Mouse (Mus musculus) heart, embryonic 11.5 days (tissue): ENCODE results near the gene Acbd4. TPM values are rescaled to one million over a fixed set of nuclear protein-coding genes. Genes with fewer than 3 reads are reported as not detected.

Experiments used
- ATAC-seq: fragments of 200-750 bp; cut with Nextera tagmentation; replicated peaks from 2 replicates; pipeline ENCODE4 v1.8.0; 2017; ENCODE audit warnings: moderate library complexity; ENCODE audit not compliant: insufficient number of reproducible peaks, low FRiP score, low TSS enrichment
- H3K27ac ChIP-seq: fragments of 300-500 bp; sonication (generic); 2 replicates; pipeline ENCODE4 v1.5.1; 2014; ENCODE audit warnings: mild to moderate bottlenecking, low read depth, low read length
- H3K27me3 ChIP-seq: fragments of 300-500 bp; sonication (generic); 2 replicates; pipeline ENCODE4 v1.6.1; 2014; ENCODE audit warnings: mild to moderate bottlenecking, low read length, mixed read lengths; ENCODE audit not compliant: control insufficient read depth, insufficient read depth
- H3K36me3 ChIP-seq: fragments of 300-500 bp; sonication (generic); 2 replicates; pipeline ENCODE4 v1.6.1; 2014; ENCODE audit warnings: mild to moderate bottlenecking, low read length, moderate library complexity, mixed read lengths; ENCODE audit not compliant: control insufficient read depth, insufficient read depth
- H3K4me1 ChIP-seq: fragments of 300-500 bp; sonication (generic); 2 replicates; pipeline ENCODE4 v1.6.1; 2014; ENCODE audit warnings: low read length; ENCODE audit not compliant: control insufficient read depth, insufficient read depth
- H3K4me2 ChIP-seq: fragments of 300-500 bp; sonication (generic); 2 replicates; pipeline ENCODE4 v1.6.1; 2014; ENCODE audit warnings: mild to moderate bottlenecking, moderate library complexity
- H3K4me3 ChIP-seq: fragments of 300-500 bp; sonication (generic); 2 replicates; pipeline ENCODE4 v1.5.1; 2014; ENCODE audit warnings: low read depth, low read length
- H3K9ac ChIP-seq: fragments of 300-500 bp; sonication (generic); 2 replicates; pipeline ENCODE4 v1.6.1; 2014; ENCODE audit warnings: mild to moderate bottlenecking, low read depth, low read length, moderate library complexity
- H3K9me3 ChIP-seq: fragments of 300-500 bp; sonication (generic); replicated peaks from 2 replicates; pipeline ENCODE4 v1.6.1; 2016; ENCODE audit warnings: low read length; ENCODE audit not compliant: control insufficient read depth
- WGBS: fragments of 180-500 bp; shearing (Covaris S2); extraction: QIAGEN DNeasy Blood & Tissue Kit; methylation state at CpG from one replicate; pipeline ENCODE4 v1.1.7; 2014; ENCODE audit not compliant: insufficient replicate concordance; 5-methylcytosine and 5-hydroxymethylcytosine counted together
- polyA plus RNA-seq: library from polyadenylated mRNA; unstranded; fragments of >200 nt; fragmentation: Nextera tagmentation; extraction: Ambion mirVana; gene quantifications from 2 replicates; pipeline ENCODE4 v1.2.1, GENCODE M21; 2014

Acbd4 gene
- polyA plus RNA-seq, 1 experiment from 2014 or later, result 11.2 TPM

- H3K9ac ChIP-seq, result no peak overlapping the region
- ATAC-seq, result no peak
- H3K4me3 ChIP-seq, result no peak overlapping the region
These were observed 17.4 kb downstream of the Acbd4 start for GRCm38 (mm10) chr11:103118866-103119265.

DNA sequence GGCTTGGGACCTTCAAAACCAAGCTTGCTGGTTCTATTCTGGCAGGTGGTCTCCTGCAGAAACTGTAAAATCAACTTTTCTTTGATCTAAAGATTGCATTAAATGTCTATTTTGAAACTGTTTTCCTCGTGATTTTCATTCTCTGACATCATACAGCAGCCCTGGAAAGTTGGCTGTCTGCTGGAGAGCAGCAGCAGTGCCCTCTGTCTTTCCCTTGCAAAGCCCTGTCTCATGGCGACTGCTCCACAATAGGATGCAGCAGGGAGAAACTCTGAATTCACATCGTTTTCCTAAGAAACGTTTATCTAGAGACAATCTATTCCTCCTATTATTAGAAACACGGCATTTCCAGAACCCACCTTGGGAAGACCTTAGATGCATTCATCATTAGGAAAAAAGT lies 18.1 kb downstream of the Acbd4 start:
- ATAC-seq, result no peak
- no peak overlapping the region for H3K27ac ChIP-seq
- no peak overlapping the region for H3K9ac ChIP-seq
- no peak overlapping the region for H3K4me3 ChIP-seq
- whole genome bisulfite sequencing, result 52% methylated on average over 5 of the region's 5 CpGs
- H3K4me2 ChIP-seq, result no peak overlapping the region
- no peaks in the 10 kb centered on the region for H3K36me3 ChIP-seq
- H3K27me3 ChIP-seq, result no peaks in the 10 kb centered on the region
- peaks cover 1% of the 10 kb centered on the region; the same call in 1 of the 2 replicates for H3K4me1 ChIP-seq
- no peaks in the 10 kb centered on the region for H3K9me3 ChIP-seq

More at GRCm38 (mm10) chr11:103118866-103119265, 17.4 kb downstream of the Acbd4 start:
- Histone ChIP-seq H3K4me2 (peak overlapping the region; percentile 77; the same call in 1 of the 2 replicates), H3K27ac (no peak overlapping the region), H3K36me3 (no peaks in the 10 kb centered on the region), H3K27me3 (no peaks in the 10 kb centered on the region), H3K9me3 (no peaks in the 10 kb centered on the region), H3K4me1 (peaks cover 4% of the 10 kb centered on the region; the same call in 1 of the 2 replicates)
- 91% methylated on average over 2 of the region's 2 CpGs for WGBS

GRCm38 (mm10) chr11:103120315-103120714 lies 18.8 kb downstream of the Acbd4 start:
- Histone ChIP-seq H3K27ac (no peak overlapping the region), H3K9ac (no peak overlapping the region), H3K36me3 (no peaks in the 10 kb centered on the region), H3K4me2 (no peak overlapping the region), H3K4me3 (no peak overlapping the region), H3K9me3 (no peaks in the 10 kb centered on the region), H3K4me1 (no peaks in the 10 kb centered on the region; the same call in 1 of the 2 replicates), H3K27me3 (no peaks in the 10 kb centered on the region)
- 55% methylated on average over 5 of the region's 5 CpGs for WGBS
- no peak for ATAC-seq

GRCm38 (mm10) chr11:103131701-103132575 lies 30.5 kb downstream of the Acbd4 start, which contains the start of gene Hexim2:
Hexim2 (plus strand) TSS chr11:103132429.
- peak within 1 kb of the TSS; percentile 83 for H3K4me3 ChIP-seq
- H3K9me3 ChIP-seq, result no peaks in the 10 kb centered on the region
- peak within 1 kb of the TSS; percentile 98 for H3K27ac ChIP-seq
- H3K9ac ChIP-seq, result peak within 1 kb of the TSS; percentile 100
- peak; percentile 37 for ATAC-seq
- WGBS, result under 1% methylated on average over 39 of the region's 39 CpGs
- peaks cover 19% of the 10 kb centered on the region for H3K4me1 ChIP-seq
- peak within 1 kb of the TSS; percentile 80 for H3K4me2 ChIP-seq
- no peaks in the 10 kb centered on the region for H3K36me3 ChIP-seq
- H3K27me3 ChIP-seq, result no peaks in the 10 kb centered on the region

- Histone ChIP-seq H3K4me2 (peak overlapping the region; percentile 80), H3K36me3 (no peaks in the 10 kb centered on the region), H3K4me1 (peaks cover 19% of the 10 kb centered on the region), H3K9ac (peak overlapping the region; percentile 100), H3K9me3 (no peaks in the 10 kb centered on the region), H3K27me3 (no peaks in the 10 kb centered on the region), H3K27ac (peak overlapping the region; percentile 98), H3K4me3 (peak overlapping the region; percentile 83)
- peak; percentile 90 for ATAC-seq
- under 1% methylated on average over 52 of the region's 58 CpGs for WGBS
These were observed 31.3 kb downstream of the Acbd4 start for GRCm38 (mm10) chr11:103132576-103133455.

DNA sequence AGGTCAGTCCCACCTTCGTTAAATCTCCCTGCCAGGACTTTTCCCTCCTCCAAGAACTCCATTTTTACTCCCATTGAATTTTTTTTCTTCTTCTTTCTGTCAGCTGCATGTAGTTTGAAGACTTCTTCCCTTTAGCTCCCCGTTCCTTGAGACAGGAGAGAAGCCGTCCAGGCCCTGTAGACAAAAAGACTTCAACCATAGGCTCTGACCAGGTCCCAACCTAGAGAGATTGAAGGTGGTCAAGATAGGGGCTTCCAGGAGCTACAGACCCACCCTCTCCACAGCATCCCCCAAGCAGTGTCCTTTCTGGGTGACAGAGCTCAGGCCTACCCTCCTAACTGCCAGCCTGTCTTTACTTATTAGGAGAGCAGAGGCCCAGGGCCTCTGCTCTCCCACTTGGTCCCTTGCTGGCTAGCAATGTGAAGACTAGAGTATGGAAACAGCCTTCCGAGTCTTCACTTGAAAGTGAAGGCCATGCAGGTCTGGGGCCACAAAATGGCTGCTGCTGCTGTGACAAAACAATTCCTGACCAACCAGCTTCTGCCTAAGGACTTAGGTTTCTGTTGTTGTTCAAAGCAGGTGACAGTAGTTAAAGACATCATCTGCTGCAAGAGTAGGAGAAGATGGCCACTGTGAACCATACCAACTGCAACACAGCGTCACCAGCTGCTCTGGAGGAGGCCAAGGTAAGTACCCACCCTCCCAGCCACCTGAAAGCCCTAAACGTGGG lies 32.1 kb downstream of the Acbd4 start:
- no peak for ATAC-seq
- peak overlapping the region; percentile 59 for H3K4me2 ChIP-seq
- H3K9me3 ChIP-seq, result no peaks in the 10 kb centered on the region
- peak overlapping the region; percentile 83 for H3K4me3 ChIP-seq
- no peaks in the 10 kb centered on the region for H3K27me3 ChIP-seq
- H3K27ac ChIP-seq, result peak overlapping the region; percentile 78
- no peaks in the 10 kb centered on the region for H3K36me3 ChIP-seq
- H3K4me1 ChIP-seq, result peaks cover 19% of the 10 kb centered on the region
- peak overlapping the region; percentile 65 for H3K9ac ChIP-seq
- WGBS, result 52% methylated on average over 6 of the region's 6 CpGs

DNA sequence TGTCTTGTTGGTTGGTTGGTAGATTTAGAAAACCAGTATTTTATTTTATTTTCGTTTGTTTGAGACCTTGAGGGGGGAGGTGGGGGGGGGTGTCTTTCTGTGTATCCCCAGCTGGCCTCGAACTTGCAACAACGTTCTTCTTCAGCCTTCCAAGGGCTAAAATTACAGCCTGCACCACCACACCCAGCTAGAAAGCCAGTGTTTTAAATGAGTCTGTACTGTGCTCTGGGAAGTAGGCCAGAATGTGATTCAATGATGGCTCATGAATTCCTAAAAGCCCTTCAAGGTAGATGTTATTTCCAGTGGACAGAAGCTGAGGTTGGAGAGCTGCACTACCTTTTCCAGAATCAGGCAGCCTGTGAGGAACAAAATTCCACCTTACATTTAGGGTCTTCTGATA lies 32.7 kb downstream of the Acbd4 start:
- no peak for ATAC-seq
- 77% methylated on average over 3 of the region's 3 CpGs for WGBS
- H3K9ac ChIP-seq, result peak overlapping the region; percentile 65; the same call in 1 of the 2 replicates

More for the DNA sequence above, 32.7 kb downstream of the Acbd4 start:
- 0 out of 2 replicates have a peak, but pooled peaks cover 4% of the 10 kb centered on the region for H3K36me3 ChIP-seq
- no peaks in the 10 kb centered on the region for H3K9me3 ChIP-seq
- H3K4me1 ChIP-seq, result peaks cover 19% of the 10 kb centered on the region
- no peak overlapping the region for H3K27ac ChIP-seq
- peak overlapping the region; percentile 59 for H3K4me2 ChIP-seq
- no peak overlapping the region for H3K4me3 ChIP-seq
- no peaks in the 10 kb centered on the region for H3K27me3 ChIP-seq
